Mouse (Mus musculus): ENCODE data around the gene Cab39.

GRCm38 (mm10) chr1:85771976-85772375, 21.3 kb upstream of the Cab39 start:
- no peak for TF ChIP-seq CTCF (IDR thresholded peaks at IDR 0.05; ENCODE audit: borderline replicate concordance, insufficient read depth, low read depth, low read length)
- no peak for TF ChIP-seq POLR2A (IDR thresholded peaks at IDR 0.05; ENCODE audit: borderline replicate concordance, insufficient read depth, low read length)
